Mouse (Mus musculus): ENCODE data around the gene Ifnar1. TPM values are rescaled to one million over a fixed set of nuclear protein-coding genes. Genes with fewer than 3 reads are reported as not detected.
"Not testable (repeated sequence)": the region's sequence is repeated elsewhere in the genome, so short reads cannot be mapped to it uniquely, and the experiment has no call there.

Gene Ifnar1
- polyA plus RNA-seq (2012; fragmentation: generic; extraction: Trizol) = 16.2 TPM

DNA sequence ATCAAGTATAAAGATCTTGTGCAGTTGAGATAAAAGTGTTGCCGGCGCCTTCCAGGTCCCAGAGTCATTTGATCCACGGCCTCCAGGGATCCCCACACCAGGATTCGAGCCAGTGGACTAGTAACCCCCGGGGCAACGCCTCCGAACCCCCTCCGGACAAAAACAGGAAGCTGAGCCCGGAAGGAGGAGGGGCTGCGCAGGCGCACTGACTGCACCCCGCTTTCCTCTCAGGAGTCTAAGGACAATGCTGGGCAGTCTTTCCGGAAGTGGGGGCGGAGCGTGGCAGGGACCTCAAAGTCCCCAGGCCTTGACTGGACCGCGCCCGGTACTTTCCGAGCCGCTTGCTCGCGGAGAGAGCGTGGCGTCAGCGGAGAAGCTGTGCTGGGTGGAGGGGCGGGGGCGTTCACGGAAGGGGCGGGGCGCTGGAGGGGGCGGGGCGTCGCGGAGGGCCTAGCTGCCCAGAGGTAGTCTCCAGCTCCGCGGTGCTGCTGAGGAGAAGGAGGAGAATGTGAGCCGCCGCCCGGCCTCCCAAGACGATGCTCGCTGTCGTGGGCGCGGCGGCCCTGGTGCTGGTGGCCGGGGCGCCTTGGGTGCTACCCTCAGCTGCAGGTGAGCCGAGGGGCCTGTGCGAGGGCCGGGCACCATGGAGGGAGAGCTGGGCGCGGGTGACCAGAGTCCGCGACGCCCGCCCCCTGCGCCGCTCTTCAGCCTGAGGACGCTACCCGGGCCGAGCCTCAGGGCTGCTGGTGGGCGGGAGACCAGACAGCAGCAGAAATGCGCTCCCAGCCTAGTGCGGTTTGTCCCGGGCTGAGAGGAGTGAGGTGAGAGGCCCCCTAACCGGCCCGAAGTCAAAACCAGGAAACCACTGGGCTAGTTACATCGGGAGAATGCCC, at the start of gene Ifnar1:
Ifnar1 (plus strand) TSS at position 431 of the 893 bp plus-strand sequence.
- Histone ChIP-seq H3K4me2 (ENCODE audit: low read depth) (peak within 1 kb of the TSS; percentile 91), H3K79me2 (ENCODE audit: control insufficient read depth, insufficient read depth) (peaks cover 21% of the 10 kb centered on the region), H3K27me3 (ENCODE audit: control insufficient read depth, insufficient read depth, insufficient read length) (no peaks in the 10 kb centered on the region), H3K36me3 (ENCODE audit: control insufficient read depth, insufficient read depth) (peaks cover 6% of the 10 kb centered on the region), H3ac (ENCODE audit: control insufficient read depth, insufficient read length) (peak within 1 kb of the TSS; percentile 41), H3K4me3 (peak within 1 kb of the TSS; percentile 47)
- TF ChIP-seq POLR2A (IDR thresholded peaks at IDR 0.05; ENCODE audit: insufficient read length, low read depth) (peak; percentile 84), POLR2AphosphoS2 (IDR thresholded peaks at IDR 0.05; ENCODE audit: insufficient read length, low read depth) (peak; percentile 95), MYOG (IDR thresholded peaks at IDR 0.05; ENCODE audit: control insufficient read depth in 1 of 3, insufficient read depth in 1 of 3, insufficient read length in 2 of 3, low read depth in 2 of 3) (no peak)

- Histone ChIP-seq H3K36me3 (ENCODE audit: control insufficient read depth, insufficient read depth) (no peaks in the 10 kb centered on the region), H3K4me3 (no peak overlapping the region), H3K79me2 (ENCODE audit: control insufficient read depth, insufficient read depth) (no peaks in the 10 kb centered on the region), H3ac (ENCODE audit: control insufficient read depth, insufficient read length) (no peak overlapping the region), H3K4me2 (ENCODE audit: low read depth) (no peak overlapping the region), H3K27me3 (ENCODE audit: control insufficient read depth, insufficient read depth, insufficient read length) (peaks cover 35% of the 10 kb centered on the region)
- no peak for TF ChIP-seq TCF3 (IDR thresholded peaks at IDR 0.05; ENCODE audit: insufficient read length, low read depth)
- TF ChIP-seq POLR2AphosphoS2 (IDR thresholded peaks at IDR 0.05; ENCODE audit: insufficient read length, low read depth) = no peak
- no peak for TF ChIP-seq SRF (IDR thresholded peaks at IDR 0.05; ENCODE audit: control insufficient read depth, insufficient read length, low read depth)
- no peak for TF ChIP-seq CEBPB (IDR thresholded peaks at IDR 0.05; ENCODE audit: insufficient read depth, poor library complexity, severe bottlenecking)
- no peak for TF ChIP-seq POLR2A (IDR thresholded peaks at IDR 0.05; ENCODE audit: insufficient read length, low read depth)
These were observed 47.0 kb upstream of the Ifnar1 start for GRCm38 (mm10) chr16:91438081-91438480.

GRCm38 (mm10) chr16:91438599-91438998, 46.4 kb upstream of the Ifnar1 start:
- H3ac ChIP-seq (ENCODE audit: control insufficient read depth, insufficient read length); H3K36me3 ChIP-seq (ENCODE audit: control insufficient read depth, insufficient read depth); H3K79me2 ChIP-seq (ENCODE audit: control insufficient read depth, insufficient read depth); H3K4me3 ChIP-seq; H3K4me2 ChIP-seq (ENCODE audit: low read depth): not testable (repeated sequence)
- H3K27me3 ChIP-seq (ENCODE audit: control insufficient read depth, insufficient read depth, insufficient read length) = peaks cover 34% of the 10 kb centered on the region

GRCm38 (mm10) chr16:91441366-91441765, 43.7 kb upstream of the Ifnar1 start:
- TF ChIP-seq USF1 (IDR thresholded peaks at IDR 0.05; ENCODE audit: low read depth) = peak; percentile 45
- no peak for TF ChIP-seq TCF12 (IDR thresholded peaks at IDR 0.05; ENCODE audit: insufficient read depth, poor library complexity, severe bottlenecking)
- no peak overlapping the region for H3K4me3 ChIP-seq
- H3ac ChIP-seq (ENCODE audit: control insufficient read depth, insufficient read length) = no peak overlapping the region
- no peak overlapping the region for H3K4me2 ChIP-seq (ENCODE audit: low read depth)
- no peaks in the 10 kb centered on the region for H3K79me2 ChIP-seq (ENCODE audit: control insufficient read depth, insufficient read depth)
- H3K27me3 ChIP-seq (ENCODE audit: control insufficient read depth, insufficient read depth, insufficient read length) = peaks cover 21% of the 10 kb centered on the region
- no peaks in the 10 kb centered on the region for H3K36me3 ChIP-seq (ENCODE audit: control insufficient read depth, insufficient read depth)

GRCm38 (mm10) chr16:91441811-91442240, 43.2 kb upstream of the Ifnar1 start:
- Histone ChIP-seq H3K79me2 (ENCODE audit: control insufficient read depth, insufficient read depth) (no peaks in the 10 kb centered on the region), H3K36me3 (ENCODE audit: control insufficient read depth, insufficient read depth) (no peaks in the 10 kb centered on the region), H3K4me2 (ENCODE audit: low read depth) (no peak overlapping the region), H3K27me3 (ENCODE audit: control insufficient read depth, insufficient read depth, insufficient read length) (peaks cover 21% of the 10 kb centered on the region), H3K4me3 (no peak overlapping the region), H3ac (ENCODE audit: control insufficient read depth, insufficient read length) (no peak overlapping the region)
- TF ChIP-seq MYOG (IDR thresholded peaks at IDR 0.05; ENCODE audit: control insufficient read depth in 1 of 3, insufficient read depth in 1 of 3, insufficient read length in 2 of 3, low read depth in 2 of 3) (no peak), REST (IDR thresholded peaks at IDR 0.05; ENCODE audit: insufficient read depth, insufficient read length) (no peak), TCF12 (IDR thresholded peaks at IDR 0.05; ENCODE audit: insufficient read depth, poor library complexity, severe bottlenecking) (no peak), MAX (IDR thresholded peaks at IDR 0.05; ENCODE audit: low read depth) (no peak), TCF3 (IDR thresholded peaks at IDR 0.05; ENCODE audit: insufficient read length, low read depth) (no peak), POLR2AphosphoS2 (IDR thresholded peaks at IDR 0.05; ENCODE audit: insufficient read length, low read depth) (no peak), MYOD1 (IDR thresholded peaks at IDR 0.05; ENCODE audit: control insufficient read depth in 1 of 3, insufficient read length in 2 of 3, low read depth in 2 of 3) (no peak), USF1 (IDR thresholded peaks at IDR 0.05; ENCODE audit: low read depth) (no peak), POLR2A (IDR thresholded peaks at IDR 0.05; ENCODE audit: insufficient read length, low read depth) (no peak), SRF (IDR thresholded peaks at IDR 0.05; ENCODE audit: control insufficient read depth, insufficient read length, low read depth) (no peak), E2F4 (IDR thresholded peaks at IDR 0.05; ENCODE audit: insufficient read depth) (no peak), CEBPB (IDR thresholded peaks at IDR 0.05; ENCODE audit: insufficient read depth, poor library complexity, severe bottlenecking) (no peak)
